Mouse (Mus musculus): ENCODE measurements around the gene Aebp1.

Aebp1 gene

DNA sequence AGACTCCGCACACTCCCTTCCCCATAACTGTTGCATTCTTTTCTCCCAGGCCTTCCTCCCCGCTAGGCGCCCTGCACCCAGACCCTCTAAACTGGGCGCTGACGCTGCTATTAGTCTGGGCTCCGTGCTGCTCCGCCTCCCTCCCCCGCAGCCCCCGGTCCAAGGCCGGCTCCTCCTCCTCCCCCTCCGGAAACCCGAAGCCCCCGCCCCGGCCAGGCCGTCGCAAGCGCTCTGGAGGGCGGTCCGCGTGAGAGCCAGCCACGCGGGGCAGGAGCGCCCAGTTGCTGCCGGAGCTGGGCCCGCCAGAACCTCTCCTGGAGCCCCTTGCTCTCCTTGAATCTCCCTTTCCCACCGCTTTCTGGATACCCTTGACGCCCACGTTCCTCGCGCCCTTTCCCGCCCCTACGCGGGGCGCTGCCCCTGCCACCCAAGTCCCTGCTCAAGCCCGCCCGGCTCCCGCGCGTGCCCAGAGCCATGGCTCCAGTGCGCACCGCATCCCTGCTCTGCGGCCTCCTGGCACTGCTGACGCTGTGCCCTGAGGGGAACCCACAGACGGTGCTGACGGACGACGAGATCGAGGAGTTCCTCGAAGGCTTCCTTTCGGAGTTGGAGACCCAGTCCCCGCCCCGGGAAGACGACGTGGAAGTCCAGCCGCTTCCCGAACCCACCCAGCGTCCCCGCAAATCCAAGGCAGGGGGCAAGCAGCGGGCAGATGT lies at the start of gene Aebp1:
Gene Aebp1, plus strand, starts transcription at position 270 of the 716 bp plus-strand sequence.
- peak; percentile 52 for DNase-seq

DNA sequence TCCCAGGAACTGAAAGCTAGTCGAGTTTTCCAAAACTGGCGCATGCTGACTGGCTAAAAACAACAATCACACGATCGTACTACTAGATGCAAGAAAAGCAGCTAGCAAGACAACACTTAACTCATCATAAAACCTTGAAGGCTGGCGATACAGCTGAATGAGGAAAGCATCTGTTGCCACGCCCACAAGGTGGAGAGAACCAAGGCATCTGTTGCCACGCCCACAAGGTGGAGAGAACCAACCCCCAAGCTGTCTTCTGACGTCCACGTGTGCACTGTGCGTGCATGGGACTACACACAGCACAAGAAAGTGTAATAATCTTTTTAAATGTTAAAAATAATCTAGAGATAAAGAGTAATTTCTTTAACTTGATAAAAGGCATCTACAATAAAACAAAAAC lies 48.4 kb upstream of the Aebp1 start:
- DNase-seq: no peak

DNA sequence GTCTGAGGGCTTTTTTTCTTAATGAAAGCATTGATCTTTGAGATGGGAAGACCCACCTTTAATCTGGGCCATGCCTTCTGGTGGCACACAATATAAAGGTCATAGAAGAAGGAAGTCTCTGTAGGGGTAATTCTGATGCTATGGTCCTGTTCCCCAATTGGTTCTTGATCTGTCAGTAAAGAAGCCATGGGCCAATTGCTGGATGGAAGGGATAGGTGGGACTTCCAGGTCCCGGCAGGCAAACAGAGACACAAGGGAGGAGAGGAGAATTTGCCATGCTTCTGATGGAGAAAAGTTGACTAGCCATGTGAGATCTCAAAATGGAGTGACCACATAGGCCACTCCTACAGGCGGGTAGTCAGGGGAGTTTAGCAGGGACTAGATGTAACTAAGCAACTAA lies 42.5 kb upstream of the Aebp1 start:
- DNase-seq: no peak

DNA sequence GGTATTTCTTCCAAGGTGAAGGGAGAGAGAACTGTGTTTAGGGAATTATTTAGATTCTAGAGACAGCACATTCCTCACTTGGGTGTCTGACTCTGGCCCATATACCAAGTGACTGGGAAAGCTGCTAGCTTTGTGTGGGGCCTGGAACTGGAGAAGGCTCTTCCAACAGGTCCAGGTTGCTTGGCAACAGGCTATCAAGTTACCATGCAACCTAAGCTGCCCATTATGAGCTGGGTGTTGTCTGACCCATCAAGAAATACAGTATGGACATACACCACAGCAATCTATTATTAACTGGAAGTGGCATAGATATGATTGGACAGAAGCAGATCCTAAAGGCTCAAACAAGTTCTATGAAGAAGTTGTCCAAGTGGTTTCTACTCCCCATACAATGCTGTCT lies 36.3 kb upstream of the Aebp1 start:
- no peak for DNase-seq

DNA sequence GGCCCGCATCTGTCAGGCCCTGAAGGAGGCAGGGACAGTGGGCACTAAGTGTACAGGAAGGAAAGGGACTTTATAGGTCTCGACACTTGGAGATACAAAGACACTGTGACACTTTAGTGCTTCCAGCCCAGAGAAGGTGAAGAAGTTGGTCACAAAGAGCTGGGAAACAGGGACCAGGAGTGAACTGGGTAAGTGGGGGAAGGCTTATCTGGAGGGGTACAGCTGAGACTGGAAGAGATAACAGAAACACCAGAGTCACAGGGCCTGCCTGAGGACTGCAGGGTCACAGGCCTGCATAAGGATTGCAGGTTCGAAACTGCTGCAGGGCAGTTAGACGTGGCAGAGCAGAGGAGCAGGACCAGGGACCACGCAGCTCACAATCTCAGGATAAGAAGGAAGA lies 33.8 kb upstream of the Aebp1 start:
- DNase-seq: no peak

GRCm38 (mm10) chr11:5828509-5829191 lies 33.1 kb upstream of the Aebp1 start:
- DNase-seq: no peak

DNA sequence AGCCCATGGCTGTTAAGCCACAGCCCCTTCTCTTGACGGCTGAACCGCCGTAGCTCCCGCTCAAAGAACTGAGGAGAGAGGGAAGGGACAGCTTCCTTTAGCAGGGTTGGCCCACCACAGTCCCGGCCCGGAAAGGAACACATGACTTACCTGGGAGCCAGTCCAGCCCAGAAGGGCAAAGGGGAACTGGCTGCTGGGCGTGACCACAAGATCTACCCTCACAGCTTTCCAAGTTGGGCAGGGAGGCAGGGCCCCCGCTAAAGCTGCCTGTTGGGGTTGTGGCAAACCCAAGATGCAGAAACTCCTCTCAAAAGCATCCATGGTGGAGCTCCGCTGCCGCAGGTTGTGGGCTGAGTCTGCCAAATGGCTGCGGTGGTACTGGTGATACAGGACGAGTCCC lies 32.4 kb upstream of the Aebp1 start:
- DNase-seq: no peak

- DNase-seq: no peak
Measured at GRCm38 (mm10) chr11:5834506-5834905, 27.2 kb upstream of the Aebp1 start.

DNA sequence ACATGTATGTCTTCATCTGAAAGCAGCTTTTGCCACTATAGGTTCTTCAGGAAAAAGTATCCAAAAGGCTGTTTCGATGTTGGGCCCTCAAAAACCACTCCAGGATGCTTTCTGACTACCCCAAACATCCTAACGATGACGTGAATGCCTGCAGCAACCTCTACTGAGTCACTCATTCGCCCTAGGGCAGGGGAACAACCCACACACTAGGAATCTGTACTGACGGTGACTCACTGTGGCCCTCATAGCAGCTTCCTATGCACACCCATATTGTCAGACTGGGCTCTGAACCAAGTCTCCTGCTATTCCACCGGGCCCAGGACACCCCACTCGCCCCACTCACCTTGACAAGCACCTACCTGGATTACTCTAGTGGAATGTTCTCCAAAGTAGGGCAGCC lies 26.7 kb upstream of the Aebp1 start:
- DNase-seq: no peak

GRCm38 (mm10) chr11:5836126-5836525 lies 25.6 kb upstream of the Aebp1 start:
- no peak for DNase-seq

DNA sequence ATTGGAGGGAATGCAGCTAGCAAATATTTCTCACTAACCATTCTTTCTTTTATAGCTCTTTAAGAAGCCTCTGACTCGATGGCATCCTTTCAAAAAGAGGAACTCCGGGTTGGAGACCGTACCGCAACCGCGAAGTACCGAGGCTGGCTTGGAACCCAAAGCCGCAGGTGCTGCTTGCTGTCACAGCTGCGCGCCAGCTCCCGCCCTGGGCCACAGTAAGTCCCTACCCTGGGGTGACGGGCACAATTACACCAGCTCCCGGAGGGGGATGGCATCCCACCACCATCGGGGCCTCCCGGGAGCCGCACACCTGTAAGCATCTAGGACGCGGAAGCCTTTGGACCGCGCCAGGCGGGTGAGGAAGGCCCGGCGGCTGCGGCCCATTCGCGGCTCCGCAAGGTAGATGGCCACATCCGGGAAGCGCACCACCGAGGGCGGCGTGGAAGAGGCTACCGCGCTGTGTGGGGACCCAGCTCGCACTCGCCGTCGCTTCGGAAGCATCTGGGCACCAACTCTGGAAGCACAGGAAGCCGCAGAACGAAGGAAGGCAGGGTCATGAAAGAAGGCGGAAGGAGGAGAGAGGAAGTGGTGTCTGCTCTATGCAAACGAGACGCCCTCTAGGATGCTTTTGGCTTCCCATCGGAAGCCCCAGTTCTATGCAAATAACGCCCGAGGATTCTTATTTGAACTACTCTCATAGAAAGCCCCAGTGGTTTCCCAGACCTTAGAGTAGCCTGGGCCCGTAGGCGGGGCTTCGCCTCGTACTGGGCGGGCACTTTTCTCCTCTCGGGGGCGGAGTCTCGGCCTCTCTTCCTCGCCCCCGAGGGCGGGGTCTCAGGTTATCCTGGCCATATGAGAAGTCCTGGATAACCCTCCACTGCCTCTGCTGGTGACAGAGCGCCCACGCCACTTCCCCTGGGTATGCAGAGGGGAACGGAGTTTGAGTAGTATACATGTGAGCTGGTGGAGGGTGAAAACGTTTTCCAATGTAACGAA lies 24.2 kb upstream of the Aebp1 start, which contains the start of gene Polm:
Gene Polm, minus strand, starts transcription at position 766 of the 996 bp plus-strand sequence.
- peak; percentile 93 for DNase-seq

DNA sequence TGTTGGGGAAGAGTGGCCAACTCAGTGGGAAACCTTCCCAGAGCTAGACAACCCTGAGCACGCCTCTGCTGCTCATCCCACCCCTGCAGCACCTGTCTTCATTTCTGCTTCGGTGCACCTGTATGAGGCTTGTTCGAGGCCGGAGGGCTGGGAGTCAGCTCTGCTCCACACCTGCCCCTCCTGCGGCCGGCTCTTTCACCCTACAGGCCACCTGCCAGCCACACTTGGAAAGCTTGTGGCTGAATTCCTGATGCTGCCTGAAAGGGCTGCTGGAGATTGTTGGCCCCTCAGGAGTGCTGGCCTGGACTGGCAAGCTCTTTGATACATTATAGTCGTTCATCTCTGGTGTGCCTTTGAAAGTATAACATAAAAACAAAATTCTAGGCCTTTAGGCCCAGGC lies 21.4 kb upstream of the Aebp1 start:
- DNase-seq: no peak

DNA sequence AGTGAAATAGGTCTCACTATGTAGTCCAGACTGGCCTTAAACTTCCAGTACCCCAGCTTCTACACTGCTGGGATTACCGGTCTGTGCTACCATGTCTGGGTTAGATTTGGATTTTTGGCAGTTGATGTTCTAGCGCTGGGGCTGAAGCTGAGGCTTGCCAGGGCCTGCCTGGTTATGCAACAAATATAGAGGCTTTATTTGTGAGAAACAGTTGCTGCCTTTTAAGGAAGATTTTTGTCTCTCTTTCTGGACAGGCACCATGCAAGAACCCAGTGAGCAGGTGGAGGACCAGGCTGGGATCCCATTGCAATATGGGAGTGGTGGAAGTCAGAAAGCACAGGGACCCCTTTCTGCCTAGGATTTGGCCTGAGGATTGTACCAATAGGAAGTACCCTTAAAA lies 20.0 kb upstream of the Aebp1 start:
- no peak for DNase-seq

DNA sequence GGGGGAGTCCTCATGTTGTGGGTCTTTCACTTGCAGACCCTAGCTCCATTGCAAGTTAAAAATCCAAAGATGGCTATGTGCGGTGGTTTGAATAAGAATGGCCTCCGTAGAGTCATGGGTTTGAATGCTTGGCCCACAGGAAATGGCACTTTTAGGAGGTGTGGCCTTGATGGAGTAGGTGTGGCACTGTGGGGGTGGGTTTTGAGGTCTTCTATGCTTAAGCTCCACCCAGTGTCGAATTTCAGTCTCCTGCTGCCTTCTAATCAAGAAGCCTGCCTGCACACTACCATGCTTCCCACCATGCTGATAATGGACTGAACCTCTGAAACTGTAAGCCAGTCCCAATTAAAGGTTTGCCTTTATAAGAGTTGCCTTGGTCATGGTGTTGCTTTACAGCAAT lies 18.6 kb upstream of the Aebp1 start:
- no peak for DNase-seq

DNA sequence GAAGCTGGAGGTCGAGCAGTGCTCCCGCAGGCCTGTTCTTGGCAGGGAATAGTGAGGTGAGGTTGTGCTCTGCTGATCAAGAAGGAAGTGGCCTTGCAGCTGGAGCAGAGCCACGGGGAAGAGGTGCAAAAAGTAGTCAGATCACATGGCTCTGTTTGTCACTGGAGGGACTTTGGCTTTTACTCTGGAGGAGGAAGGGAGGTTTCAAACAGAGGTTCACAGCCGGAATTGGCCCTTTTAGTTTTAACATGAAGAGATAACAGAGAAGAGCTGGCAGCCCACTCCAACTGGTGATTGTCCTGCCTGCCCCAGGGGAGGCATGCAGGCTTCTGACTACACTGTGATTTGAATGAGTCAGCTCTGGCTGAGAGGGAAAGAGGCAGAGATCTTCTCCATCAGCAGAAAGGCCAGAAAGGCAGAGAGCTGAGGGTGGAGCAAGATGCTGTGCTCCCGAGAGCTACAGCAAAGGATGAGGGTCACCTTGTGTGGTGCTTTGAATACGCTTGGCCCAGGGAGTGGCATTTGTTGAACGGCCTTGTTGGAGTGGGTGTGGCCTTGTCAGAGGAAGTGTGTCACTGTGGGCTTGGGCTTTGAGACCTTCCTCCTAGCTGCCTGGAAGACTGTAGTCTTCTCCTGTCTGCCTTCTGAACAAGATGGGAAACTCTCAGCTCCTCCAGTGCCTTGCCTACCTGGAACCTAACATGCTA lies 15.0 kb upstream of the Aebp1 start:
- DNase-seq: peak; percentile 27

DNA sequence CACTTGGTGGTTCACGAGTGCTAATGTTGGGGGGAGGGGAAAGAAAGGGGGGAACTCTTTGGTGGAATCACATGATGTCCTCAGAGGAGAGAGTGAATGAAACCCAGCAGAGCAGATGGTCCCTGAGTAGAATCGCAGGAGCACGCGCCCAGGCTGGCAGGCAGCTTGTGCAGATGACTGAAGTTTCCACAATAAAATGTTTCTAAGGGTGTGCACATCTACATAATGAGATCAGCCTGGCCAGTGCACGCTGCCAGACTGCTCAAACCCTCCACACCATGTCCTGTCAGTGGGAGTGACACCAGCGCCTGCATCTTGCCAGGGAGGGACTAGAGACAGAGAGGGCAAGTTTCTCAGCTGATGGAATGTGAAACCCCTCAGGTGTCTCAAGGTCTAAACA lies 13.0 kb upstream of the Aebp1 start:
- no peak for DNase-seq

DNA sequence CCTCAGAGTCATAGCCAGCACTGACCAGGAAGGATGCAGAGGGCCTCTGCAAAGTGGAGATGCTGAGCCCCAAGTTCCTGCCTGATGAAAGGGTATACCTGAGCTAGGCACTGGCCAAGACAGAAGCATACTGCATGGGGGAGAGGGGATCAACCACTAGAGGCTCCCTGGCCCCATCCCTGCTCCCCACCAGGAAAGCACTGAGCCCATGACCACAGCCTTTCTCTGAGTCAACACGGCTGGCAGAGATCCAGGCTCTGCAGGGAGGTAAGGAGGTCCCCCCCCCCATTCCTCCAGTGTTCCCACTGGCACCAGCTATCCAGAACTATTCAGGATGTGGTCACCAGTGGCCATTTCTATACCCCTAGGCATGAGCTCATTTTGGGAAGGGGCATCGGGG lies 12.4 kb upstream of the Aebp1 start:
- no peak for DNase-seq

GRCm38 (mm10) chr11:5850452-5850851 lies 11.3 kb upstream of the Aebp1 start:
- no peak for DNase-seq

- DNase-seq: no peak
Measured at GRCm38 (mm10) chr11:5851021-5851736, 10.6 kb upstream of the Aebp1 start.

DNA sequence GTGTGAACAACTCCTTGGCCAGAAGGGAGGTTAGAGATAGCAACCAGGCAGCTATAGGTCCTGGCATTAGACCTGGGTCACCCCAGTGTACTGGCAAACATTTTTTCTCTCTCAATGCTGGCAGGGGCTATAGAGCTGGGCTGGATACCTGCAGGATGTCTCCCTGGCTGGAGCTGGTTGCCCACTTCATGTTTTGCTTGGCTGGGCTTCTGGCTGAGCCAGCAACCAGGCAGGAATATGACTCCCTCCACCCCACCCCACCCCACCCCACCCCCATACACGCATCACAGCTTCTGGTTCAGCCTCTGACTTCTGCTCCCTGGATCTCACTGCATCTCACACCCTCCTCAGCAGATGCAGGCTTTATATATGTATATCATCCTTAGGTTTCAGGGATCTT lies 9.4 kb upstream of the Aebp1 start:
- no peak for DNase-seq

DNA sequence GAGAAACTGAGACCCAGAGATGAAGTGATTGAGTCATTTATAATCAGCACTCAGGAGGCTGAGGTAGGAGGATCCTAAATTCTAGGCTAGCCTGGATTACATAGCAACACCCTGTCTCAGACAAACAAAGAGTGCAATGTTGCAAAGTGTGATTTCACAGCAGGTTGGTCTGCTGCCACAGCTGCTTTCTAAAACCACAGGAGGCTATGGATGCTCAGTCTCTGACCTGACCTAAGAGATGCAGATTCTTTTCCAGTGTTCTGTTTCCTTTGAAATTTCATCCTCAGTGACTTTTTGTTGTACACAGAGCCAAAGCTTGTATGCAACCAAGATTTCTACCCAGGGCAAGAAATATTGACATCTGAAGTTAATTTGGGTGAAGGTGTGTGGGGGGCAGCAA lies 6.3 kb upstream of the Aebp1 start:
- no peak for DNase-seq

GRCm38 (mm10) chr11:5855902-5856301 lies 5.8 kb upstream of the Aebp1 start:
- peak; percentile 63 for DNase-seq

Data from lung, postnatal 14 days (tissue).